Mouse (Mus musculus): ENCODE measurements around the gene Spata5. TPM values are rescaled to one million over a fixed set of nuclear protein-coding genes. Genes with fewer than 3 reads are reported as not detected.
A peak's percentile ranks its signal among the peaks of the same experiment; 100 is the strongest.

Spata5 gene
- total RNA-seq (2021) = 10 to 100 TPM; 25.4 to 28.9 TPM

DNA sequence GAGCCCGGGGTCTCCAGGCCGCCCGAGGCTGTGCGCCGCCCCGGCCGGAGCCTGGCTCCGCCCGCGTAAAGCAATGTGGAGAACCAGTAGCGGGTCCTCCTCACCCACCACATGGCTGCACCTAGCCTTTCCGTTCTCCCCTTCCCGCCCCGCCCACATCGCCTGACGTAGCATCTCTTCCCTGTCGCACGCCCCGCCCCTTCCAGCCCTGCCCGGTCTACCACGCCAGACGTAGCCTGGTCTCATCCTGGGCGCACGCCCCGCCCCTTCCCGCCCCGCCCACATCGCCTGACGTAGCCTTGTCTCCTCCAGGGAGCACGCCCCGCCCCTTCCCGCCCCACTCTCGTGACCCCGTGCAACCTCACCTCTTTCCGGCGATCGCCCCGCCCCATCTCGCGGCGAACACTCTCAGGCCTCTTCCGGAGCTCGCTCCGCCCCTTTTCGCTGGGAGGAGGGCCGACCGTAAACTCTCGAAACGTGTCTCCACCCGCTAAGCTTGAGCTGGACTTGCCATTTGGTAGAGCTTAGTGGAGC, at the start of gene Spata5:
Gene Spata5 (plus strand): TSS at position 439 of the 534 bp plus-strand sequence.
- peak; percentile 98 for DNase-seq

DNA sequence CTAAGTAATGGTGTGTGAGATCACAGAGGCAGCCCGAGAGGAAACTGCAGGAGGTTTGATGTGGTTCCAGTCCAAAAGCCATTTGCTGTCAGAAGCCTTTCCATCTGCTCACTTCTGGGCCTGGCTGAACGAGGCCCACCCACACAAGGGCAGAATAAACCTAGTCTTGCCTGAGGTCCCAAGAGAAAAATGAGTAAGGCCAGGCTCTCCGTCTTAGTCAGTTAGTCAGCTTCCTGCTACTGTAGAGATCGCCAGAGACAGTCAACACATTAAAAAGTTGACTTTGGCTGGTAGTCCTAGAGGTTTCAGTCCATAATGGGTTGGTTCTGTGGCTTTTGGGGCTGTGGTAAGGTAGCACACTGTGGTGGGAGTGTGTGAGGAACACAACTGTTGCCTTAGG, 49.3 kb upstream of the Spata5 start:
- DNase-seq = no peak

DNA sequence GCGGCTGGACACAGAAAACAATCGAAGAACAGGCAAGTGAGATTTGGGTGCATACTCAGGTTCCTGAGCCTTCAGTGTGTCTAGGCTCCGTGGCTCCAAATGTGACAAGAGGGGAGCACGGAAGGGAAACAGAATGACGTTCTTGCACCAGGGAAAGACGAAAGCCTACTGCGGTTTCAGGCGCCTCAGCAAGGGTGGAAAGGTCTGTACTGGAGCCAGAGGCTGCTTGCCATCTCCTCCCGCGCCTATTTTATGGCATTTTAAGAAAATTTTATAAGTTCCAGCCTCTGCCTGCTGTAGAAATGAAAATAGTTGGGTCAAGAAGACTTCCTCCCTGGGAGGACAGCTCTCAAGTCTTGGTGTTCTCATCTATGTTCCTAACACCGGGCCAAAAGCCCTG, 46.0 kb upstream of the Spata5 start:
- DNase-seq = no peak

DNA sequence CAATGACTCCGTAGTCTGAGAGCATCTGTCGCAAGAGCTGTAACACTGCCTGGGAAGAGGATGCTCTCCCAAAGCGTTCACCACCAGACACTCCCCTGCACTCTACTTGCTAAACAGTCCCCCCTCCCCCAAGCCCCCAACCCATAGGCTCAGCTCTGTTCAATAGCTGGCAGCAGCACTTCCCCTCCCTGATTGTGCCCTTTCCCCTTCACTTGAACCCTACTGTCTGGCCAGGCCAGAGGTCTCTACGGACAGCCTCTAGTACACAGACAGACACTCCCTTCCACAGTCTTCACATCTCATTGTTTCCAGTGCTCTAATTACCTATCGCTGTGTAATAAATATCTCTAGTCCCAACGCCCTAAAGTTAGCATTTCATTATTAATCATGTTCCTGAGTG, 41.8 kb upstream of the Spata5 start:
- no peak for DNase-seq

DNA sequence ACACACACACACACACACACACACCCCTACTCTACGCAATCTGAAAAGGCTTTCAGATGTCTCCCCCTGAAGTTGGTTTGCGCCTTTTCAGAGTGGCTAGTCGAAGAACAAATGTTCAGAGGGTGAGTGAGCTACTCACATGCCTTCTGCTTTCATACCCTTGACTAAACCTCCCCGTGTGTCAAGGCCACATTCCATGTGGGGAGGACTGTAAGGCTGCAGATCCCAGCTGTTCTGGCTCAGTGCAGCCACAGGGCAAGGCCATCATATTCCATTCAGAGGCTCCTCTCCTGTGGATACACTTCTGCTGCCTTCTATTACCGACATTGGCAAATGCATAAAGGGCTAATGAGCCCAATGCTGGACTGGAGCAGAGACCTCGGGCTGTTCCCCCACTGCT, 41.3 kb upstream of the Spata5 start:
- no peak for DNase-seq

DNA sequence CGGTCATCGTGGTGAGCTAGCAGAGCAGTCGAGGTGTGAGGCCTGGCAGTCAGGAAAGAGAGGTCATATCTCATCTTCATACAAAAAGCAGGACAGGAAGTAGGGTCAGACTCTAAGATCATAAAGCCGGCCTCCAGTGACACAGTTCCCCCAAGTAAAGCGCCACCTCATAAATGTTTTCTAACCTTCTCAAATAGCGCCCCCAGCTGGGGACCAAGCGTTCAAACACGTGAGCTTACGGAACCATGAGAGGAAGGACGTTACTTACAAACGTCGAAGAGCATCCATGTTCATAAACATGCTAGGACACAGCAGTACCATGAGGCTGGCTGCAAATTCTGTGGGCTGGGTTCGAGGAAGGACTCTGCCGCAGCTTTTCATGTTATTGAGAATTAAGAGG, 40.5 kb upstream of the Spata5 start:
- peak; percentile 21 for DNase-seq

DNA sequence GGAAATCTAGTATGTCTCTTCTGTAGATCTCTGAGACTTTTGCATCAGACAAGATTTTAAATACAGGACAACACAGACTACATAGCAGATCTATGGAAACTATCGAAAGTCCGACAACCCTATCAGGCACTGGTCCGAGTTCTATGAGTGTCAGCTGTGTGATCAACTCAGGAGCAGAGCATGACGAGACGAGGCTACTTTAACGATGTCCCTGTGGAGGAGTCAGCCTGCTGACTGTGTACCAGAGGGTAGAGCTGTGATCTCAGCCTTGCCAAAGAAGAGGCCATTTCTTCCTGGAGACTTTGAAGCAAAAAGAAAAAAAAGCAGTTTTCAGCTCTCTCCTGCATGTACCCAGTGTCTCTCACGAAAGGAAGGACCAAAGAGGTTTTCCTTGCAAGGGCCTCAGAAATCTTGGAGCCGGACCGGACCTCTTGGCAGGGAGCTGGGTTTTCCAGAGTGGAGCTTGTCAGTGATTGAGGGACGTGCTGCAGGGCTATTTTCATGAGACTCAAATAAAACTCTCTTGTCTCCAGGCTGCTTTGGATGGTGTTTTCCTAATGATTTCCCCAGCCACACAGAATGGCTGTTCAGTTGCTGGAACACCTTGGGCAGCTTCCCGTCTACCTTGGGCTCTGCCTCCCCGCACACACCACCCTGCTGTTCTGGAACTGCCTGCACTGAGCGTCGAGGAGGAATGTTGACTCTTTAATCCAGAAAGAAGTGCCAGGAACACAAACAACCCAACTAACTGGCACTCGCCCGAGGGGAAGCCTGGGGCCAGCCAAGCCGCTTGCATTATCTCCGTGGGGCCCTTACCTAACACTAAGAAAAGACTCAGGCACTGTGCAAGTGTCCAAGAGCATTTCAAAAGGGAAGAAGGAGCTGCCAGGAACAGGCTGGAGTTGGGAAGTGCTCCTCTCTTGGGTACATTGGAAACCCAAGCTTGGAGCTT, 39.5 kb upstream of the Spata5 start:
- peak; percentile 62 for DNase-seq

DNA sequence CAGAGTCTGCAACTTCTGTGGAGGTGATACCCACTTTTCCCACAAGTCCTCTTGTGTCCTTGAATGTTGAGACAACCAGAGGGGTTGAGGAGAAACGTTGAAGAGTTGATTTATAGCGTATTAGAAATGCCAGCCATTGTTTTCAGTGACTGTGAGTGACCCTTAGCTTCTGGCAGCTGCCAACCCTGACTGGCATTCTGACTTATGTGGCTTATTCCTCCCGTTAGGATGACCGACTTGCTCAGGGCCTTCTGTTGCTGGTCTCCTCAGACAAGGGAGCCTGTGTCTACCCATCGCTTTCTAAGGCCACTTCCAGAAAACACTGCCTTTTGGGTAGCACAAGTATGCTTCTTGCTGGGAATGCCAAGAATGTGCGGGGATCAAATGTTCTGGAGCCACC, 38.2 kb upstream of the Spata5 start:
- DNase-seq = no peak

DNA sequence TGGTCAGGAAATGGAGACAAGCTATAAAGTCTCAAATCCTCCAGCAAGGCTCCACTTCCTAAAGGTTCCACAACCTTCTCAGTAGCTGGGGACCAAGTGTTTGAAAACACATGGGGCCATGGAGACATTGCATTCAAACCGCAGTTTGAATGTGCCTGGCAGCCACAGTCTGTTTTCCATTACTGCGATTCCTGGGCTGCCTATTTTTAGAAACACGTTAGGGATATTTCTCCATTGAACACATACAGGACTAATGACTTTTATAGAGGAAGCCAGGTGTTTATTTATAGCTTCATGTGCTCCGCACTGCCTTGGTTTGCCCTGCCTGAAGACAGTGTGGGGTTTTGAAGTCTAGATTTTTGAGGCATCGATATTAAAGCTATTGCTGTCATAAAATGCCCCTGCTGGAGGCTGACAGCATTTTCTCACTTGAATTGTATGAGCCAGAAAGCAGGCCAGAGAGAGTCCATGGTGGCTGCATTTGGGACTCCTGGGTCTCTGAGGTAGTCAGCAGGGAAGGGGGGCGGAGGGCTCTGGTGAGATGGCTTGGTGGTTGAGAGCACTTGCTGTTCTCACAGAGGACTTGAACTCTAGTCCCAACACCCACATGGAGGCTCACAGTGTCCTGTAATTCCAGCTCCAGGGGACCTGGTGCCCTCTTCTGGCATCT, 36.5 kb upstream of the Spata5 start:
- peak; percentile 31 for DNase-seq

DNA sequence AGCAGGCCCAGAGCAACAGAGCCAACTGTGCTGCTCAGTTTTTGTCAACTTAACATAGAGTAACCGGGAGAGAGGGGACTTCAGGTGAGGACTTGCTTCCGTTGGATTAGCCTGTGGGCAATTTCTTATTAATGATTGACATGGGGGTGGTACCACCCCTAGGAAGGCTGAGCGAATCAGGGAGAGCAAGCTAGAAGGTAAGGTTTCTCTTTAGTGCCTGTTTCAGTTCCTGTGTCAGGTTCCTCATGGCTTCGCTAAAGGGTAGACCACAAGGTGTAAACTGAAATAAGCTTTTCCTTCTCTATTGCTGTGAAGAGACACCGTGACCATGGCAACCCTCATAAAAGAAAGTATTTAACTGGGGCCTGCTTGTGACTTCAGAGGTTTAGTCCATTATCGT, 32.4 kb upstream of the Spata5 start:
- no peak for DNase-seq

DNA sequence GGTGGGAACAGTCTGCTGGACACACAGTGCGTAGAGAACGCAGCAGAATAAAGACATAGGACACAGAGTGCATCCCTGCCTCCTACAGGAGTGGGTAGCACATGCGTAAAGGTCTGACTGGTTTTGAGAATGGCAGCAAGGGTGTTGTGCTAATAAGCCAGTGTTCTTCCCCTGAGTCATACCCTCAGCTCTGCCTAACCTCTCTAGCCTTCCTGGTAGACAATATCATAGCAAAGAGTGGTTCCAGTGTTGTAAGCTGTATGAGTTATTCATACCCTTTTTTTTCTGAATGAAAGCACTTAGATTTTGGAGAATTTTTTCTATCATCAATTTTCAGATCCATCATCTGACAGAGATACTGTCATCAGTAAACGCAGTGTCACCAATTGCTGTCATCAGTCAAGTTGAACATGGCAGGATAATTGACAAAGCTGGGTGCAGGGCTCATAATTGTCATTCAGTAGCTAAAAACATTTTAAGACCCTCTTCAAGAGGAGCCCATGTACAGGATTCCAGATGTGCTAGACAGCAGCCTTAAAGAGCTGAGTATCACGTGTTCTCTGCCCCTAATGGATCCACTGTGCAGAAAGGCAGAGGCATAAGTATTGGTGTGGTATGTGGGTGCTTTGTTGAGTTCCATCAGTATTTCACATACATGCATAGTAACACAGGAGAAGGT, 22.6 kb upstream of the Spata5 start:
- DNase-seq = no peak

DNA sequence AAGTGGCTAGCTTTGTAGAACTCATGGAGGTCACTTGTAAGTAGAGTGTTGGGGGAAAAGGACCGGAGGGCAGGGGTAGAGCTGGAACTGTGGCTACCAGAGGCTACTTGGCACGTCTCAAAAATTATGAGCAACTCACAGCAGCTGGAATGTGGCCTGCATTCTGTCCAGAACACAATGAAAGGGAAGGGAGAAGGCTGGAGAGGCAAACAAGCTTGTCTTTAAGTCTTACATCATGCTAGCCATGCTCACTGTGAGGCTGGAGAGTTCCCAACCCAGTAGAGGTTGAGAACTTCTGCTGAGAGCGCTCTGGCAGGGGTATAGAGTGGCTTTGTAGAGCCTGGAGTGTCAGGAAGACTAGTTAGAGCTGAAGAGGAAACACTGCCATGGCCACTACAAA, 22.1 kb upstream of the Spata5 start:
- DNase-seq = no peak

DNA sequence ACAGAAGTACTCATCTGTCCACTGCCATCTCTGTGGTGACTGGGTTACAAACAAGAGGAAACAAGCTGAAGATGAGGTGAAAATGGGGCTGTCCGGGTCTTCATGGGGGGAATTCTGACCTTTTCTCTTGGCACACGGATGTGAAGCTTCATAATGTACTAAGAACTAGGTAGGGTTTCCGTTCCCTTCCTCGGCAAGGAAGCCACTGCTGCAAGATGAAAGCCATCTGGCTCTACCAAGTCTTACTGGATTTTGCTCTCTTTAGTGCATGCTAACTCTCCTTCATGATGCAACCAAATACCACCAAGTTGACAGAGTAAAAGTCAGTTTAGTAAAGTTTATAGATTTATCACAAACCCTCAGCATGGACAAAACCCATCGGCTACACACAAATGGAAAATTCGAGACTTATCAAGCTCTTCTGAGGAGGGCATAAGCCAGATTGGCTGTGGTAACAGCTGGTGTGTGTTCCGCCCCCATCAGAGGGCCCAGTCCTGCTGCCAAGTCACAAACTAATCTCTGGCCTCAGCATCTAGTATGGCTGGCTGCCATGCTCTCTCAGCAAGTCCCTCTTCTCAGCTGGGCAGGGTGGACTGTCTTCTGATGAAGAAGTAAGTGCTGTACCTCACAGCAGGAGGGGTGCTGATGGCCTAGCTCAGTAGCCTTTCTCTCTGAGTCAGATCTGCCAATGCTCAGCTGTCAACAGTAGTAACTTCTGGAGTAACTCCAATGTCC, 20.9 kb upstream of the Spata5 start:
- peak; percentile 84 for DNase-seq

DNA sequence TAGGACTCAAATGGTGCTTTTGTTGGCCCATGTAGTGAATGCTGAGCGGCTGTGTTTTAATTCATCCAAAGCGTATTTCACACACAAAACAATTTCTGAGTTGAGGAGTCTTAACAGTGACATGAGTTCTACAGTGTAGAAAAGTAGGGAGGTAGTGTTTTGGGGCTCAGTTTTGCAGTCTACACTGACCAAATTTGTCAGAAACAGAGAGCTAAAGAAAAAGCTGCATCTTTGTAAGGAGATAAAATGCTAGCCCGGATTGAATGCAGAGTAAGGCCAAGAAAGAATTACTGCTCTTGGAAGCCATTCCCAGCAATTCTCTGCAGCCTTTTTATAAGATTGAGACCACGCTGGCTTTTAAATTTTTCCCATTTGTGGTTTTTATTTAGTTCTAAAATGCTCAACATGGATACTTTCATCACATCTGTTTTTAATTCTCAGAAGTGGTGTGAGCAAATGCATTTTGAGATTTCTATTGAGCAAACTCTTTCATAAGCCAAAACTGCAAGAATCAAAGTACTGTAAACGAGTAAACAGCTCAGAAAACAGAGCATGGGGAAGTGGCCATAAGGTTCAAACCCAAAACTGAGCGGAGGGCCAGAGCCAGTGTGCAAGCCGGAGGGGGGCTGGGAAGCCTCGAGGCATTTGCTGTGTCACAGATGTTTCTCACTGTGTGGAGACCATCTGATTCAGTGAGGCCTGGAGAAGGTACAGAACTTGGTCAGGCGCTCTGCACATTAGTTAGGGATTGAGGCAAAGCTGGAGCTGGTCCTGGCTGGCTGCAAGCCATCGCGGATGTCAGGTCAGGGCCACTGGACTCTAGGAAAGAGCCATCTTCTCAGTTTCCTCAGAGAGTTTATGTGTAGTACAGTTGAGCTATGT, 17.7 kb upstream of the Spata5 start:
- peak; percentile 45 for DNase-seq

DNA sequence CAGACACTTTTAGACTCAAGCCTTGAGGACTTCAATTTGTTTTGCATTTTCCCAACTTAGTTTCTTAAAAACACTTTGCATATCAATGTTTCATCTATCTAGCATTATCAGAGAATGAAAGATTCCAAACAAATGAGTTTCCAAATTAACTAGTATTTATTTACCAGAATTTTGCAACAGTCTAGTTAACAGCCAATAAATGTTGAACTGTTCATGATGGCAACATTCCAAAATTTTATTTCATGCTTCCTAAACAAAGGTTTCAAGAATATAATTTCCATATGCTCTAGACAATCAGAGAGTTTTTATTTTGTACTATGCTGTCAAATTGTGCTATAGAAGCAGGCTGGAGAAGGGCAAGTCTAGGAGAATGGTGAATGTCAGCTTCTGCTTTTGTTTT, 12.1 kb upstream of the Spata5 start:
- DNase-seq = no peak

DNA sequence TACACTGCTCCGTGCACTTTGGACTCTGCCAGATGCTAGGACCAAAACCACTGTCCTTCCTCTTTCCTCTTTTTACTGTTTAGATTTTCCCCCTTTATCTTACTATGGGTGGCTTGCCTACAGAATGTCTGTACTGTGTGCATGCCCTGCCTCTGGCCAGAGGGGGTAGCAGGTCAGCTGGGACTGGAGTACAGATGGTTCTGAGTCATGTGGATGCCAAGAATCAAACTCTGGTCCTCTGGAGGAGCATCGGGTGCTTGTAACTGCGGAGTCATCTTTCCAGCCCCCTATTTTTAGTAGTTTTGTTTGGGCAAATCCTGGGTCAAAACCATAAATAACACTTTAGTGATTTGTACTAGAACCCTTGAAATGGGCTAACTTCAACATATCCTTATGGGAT, 6.2 kb upstream of the Spata5 start:
- no peak for DNase-seq

DNA sequence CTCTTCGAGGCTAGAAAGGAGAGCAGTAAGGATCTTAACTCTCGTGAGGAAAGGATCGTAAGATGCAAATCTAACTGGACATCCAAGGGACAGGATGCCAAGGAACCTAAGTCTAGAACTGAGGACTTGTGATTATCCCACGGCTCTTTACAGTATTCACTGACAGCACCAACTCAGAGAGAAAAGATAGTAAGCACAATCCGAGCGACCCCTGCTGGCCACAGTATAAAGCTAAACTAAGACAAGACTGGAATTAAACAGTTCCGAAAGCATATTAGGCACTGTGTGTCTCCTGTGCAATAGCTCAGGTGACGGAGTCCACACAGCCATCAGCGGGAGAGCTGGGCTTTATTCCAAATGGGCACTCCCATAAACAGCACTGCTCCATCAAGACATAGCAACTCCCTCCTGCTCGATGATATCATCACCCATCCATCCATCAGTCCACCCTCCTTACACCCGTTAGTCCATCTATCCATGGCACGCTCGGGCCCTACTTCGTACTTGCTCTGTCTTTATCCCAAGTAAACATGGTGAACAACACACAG, 5.2 kb upstream of the Spata5 start:
- DNase-seq = peak; percentile 88

DNA sequence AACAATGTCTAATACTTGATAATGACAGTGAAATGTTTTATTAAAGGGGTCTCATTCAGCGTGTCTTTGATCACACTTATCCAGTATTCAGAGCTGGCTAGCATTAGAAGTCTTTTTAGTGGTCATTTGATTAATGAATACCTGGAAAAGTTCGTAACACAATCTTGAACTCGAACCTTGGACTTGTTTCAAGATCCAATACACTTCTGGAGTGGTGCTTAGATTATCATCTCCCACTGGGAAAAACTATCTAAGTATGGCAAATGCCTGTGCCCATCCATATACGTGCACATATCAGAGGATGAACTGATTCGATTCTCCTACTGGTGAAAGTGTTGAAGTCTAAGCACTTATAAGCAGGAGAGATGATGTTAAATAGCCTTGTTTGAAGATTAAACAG, 1.4 kb upstream of the Spata5 start:
- DNase-seq = no peak

DNA sequence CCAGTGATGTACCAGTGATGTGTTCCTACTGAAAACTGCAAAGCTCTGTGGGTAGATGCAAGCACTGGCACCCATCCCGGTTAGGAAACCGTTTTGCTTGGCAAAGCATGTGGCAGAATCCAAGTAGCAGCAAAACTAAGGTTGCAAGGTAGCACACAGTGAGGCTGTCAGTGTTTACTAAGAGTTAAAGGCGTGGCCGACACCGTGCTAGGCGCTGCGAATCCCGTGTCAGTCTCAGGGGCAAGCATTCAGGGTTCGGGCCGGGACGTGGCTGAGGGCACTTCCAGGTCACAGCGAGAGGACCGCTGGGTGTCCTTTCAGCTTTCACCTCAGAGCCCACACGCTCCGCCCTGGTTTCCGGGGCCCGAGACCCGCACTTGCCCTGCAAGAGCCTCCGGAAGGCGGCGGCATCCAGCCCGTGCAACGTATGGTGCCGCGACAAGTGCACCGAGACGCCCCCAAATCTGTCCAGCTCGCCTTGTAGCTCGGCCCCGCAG, 687 bp upstream of the Spata5 start:
- DNase-seq = no peak

DNA sequence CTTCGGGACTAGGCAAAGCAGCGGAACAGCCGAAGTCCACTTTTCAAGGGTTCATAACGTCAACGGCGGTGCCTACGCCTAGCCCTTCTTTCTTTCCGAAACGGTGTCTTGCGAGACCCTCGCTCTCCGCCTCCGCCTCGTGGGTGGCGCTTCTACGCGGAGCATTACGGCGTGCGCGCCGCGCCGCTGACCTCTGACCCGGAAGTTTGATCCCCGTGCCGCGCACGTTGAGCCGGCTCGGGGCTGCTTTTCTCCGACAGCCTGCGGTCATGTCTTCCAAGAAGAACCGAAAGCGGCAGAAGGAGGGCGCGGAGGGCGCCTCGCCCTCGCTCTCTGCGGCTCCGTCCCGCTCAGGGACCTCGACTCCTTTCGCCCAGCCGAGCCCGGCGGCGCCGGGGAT, 376 bp downstream of the Spata5 start, which contains the start of gene Nudt6:
Gene Nudt6 (minus strand): TSS at position 140 of the 400 bp plus-strand sequence.
- DNase-seq = peak; percentile 93

DNA sequence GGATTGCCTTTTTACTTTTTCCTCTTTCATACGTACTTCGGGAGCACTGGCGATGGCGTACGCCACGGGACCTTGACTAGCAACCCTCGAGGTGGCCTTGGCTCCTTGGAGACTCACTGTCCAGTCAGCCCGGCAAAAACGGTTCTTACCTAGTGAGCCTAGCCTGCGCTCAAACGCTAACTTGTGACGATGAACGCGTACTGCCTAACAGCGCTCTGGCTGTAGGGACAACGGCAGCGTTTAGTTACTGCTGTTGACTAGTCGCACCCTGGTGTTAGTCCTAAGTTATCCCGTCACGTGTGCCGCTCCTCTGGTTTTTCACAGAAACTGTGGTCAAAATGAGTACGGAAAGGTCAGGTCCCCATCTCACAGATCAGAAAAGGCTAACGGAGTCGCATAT, 945 bp downstream of the Spata5 start:
- DNase-seq = no peak
